Mouse (Mus musculus) testis, adult 2 months (tissue): ENCODE measurements around the gene Flywch2. TPM values are rescaled to one million over a fixed set of nuclear protein-coding genes. Genes with fewer than 3 reads are reported as not detected.

ENCODE experiments used
- H3K27ac ChIP-seq: fragments of 200-500 bp; 2 replicates; pipeline ENCODE4 v1.5.1; 2012; ENCODE audit warnings: low read depth, low read length; ENCODE audit not compliant: control insufficient read depth, insufficient read depth
- H3K27me3 ChIP-seq: fragments of 200-500 bp; 2 replicates; pipeline ENCODE4 v1.6.1; 2012; ENCODE audit warnings: mild to moderate bottlenecking, low read length, moderate library complexity; ENCODE audit not compliant: control insufficient read depth, insufficient read depth
- H3K36me3 ChIP-seq: fragments of 200-500 bp; 2 replicates; pipeline ENCODE4 v1.6.1; 2012; ENCODE audit warnings: mild to moderate bottlenecking, low read length; ENCODE audit not compliant: control insufficient read depth, insufficient read depth
- H3K4me1 ChIP-seq: fragments of 200-500 bp; 2 replicates; pipeline ENCODE4 v1.6.1; 2012; ENCODE audit warnings: low read length; ENCODE audit not compliant: control insufficient read depth, insufficient read depth
- H3K4me3 ChIP-seq: fragments of 200-500 bp; 2 replicates; pipeline ENCODE4 v1.5.1; 2012; ENCODE audit warnings: low read depth, mild to moderate bottlenecking, low read length, moderate library complexity, mixed read lengths; ENCODE audit not compliant: control insufficient read depth
- CTCF ChIP-seq: fragments of 200-500 bp; IDR thresholded peaks from 2 replicates; pipeline ENCODE4 v1.5.1; 2012; ENCODE audit warnings: low read depth, mild to moderate bottlenecking, inconsistent platforms, low read length, moderate library complexity; ENCODE audit not compliant: control insufficient read depth, insufficient read depth, insufficient replicate concordance
- POLR2A ChIP-seq: fragments of 200-500 bp; IDR thresholded peaks from 2 replicates; pipeline ENCODE4 v1.6.1; 2012; ENCODE audit warnings: low read depth, mild to moderate bottlenecking, inconsistent platforms, low read length, moderate library complexity; ENCODE audit not compliant: control insufficient read depth
- polyA plus RNA-seq: library from polyadenylated mRNA; depleted of rRNA; stranded (reverse); fragments of >200 nt; gene quantifications from 2 replicates; pipeline ENCODE4 v1.2.3, GENCODE M21; 2012; rRNA removed

Flywch2 gene
- polyA plus RNA-seq, 1 experiment = 11.8 TPM

DNA sequence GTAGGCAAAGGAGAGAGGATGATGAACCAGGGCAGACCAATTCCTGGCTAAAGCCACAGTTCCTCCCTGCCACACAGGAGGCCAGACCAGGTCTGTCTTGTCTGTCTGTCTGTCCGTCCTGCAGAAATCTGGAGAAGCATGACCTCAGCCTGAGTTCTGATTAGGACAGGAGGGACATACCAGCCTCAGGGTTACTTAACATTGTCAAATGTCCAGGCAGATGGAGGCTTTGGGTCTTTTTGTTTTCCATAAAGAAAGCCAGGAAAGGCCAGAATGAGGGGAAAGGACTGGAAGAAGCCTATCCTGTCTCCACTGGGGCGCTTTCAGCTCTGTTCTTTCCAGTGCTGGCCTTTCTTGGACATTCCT, 47.1 kb downstream of the Flywch2 start:
- Histone ChIP-seq H3K36me3 (no peaks in the 10 kb centered on the region), H3K4me3 (no peak overlapping the region), H3K27ac (no peak overlapping the region), H3K27me3 (0 out of 2 replicates have a peak, but pooled peaks cover 4% of the 10 kb centered on the region), H3K4me1 (peaks cover 28% of the 10 kb centered on the region)
- no peak for TF ChIP-seq CTCF
- TF ChIP-seq POLR2A = no peak

DNA sequence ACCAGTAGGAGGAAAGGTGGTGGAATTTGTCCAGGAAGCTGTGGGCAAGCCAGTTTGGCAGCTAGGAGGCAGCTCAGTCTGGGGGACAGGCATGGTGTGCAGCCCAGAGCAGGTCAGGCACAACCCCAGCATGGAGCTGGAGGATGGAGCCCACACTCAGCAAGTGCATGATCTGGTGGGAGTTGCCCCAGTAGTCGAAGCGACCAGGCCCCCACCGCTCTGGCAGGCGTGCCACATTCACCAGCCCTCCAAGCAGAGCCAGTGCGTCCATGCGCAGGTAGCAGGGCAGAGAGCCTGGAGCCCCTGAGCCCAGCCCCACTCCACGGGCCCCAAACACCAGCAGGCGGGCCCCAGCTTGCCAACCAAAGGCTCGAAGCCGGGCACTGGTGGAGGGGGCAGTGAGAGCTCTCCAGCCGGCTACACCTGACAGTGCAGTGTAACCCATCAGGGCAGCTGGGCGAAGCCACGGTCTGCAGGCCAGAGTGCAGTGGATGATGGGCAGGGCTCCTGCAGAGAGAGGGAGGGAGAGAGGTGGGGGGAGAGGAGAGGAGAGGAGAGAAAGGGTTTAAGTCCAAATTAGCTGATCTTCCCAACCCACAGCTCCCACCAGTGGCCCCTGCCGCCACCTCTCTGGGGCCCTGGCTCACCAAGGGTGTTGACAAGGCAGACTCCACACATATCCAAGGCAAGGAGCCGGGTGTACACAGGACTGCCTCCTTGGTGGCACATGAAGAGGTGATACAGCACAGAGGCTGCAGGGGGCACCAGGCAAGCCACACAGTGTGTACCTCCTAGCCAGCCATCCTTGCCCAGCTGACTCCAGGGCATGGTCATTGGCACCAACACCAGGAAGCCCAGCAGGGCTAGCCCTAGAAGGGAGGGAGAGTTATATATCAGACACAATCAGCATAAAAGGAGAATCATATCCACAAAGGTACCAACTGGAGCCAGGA, 48.1 kb downstream of the Flywch2 start:
- H3K4me3 ChIP-seq = no peak overlapping the region
- TF ChIP-seq POLR2A (no peak), CTCF (no peak)
- H3K36me3 ChIP-seq = no peaks in the 10 kb centered on the region
- H3K4me1 ChIP-seq = peaks cover 24% of the 10 kb centered on the region
- H3K27ac ChIP-seq = no peak overlapping the region
- 0 out of 2 replicates have a peak, but pooled peaks cover 4% of the 10 kb centered on the region for H3K27me3 ChIP-seq

DNA sequence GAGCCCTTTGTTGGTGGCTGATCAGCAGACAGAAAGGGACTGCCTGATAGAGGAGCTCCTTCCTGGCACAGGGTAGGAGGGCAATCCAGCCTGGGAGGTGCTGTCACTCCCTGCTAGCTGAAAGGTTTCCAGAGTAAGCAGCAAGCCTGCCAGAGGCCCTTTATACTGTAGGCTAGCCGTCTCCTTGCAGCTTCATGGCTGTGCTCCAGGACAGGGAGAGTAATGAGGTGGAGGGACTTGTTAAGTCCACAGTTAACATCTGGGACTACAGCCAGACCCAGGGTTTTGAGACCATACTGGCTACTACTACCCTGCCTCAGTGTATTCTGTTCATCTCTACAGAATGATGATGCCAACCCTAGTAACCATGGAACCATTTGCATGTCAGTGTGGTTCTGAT, 51.5 kb downstream of the Flywch2 start:
- peaks cover under 1% of the 10 kb centered on the region; the same call in 1 of the 2 replicates for H3K4me1 ChIP-seq
- H3K4me3 ChIP-seq = no peak overlapping the region; the same call in 1 of the 2 replicates
- H3K27me3 ChIP-seq = no peaks in the 10 kb centered on the region
- no peaks in the 10 kb centered on the region; the same call in 1 of the 2 replicates for H3K36me3 ChIP-seq
- H3K27ac ChIP-seq = no peak overlapping the region
- no peak for TF ChIP-seq CTCF
- no peak for TF ChIP-seq POLR2A

GRCm38 (mm10) chr17:23730441-23730840, 55.4 kb downstream of the Flywch2 start:
- Histone ChIP-seq H3K27me3 (no peaks in the 10 kb centered on the region), H3K4me3 (no peak overlapping the region), H3K36me3 (no peaks in the 10 kb centered on the region; the same call in 1 of the 2 replicates), H3K4me1 (peaks cover 5% of the 10 kb centered on the region), H3K27ac (no peak overlapping the region)
- TF ChIP-seq POLR2A = no peak
- no peak for TF ChIP-seq CTCF

Other genes with a start within 250 kb of the Flywch2 start
- gene Zfp213, start 221.8 kb downstream of the Flywch2 start, polyA plus RNA-seq = 3.5 and 3.7 TPM in 2 replicates
- 45.3 and 57.6 TPM in 2 replicates for gene Zfp13, start 186.6 kb downstream of the Flywch2 start, polyA plus RNA-seq
- gene Zscan10, start 185.2 kb downstream of the Flywch2 start, polyA plus RNA-seq = 4.5 and 4.9 TPM in 2 replicates
- gene Mmp25, start 140.8 kb downstream of the Flywch2 start, polyA plus RNA-seq = 0.35 and 0.36 TPM in 2 replicates
- 1.0 and 1.5 TPM in 2 replicates for gene Bicdl2, start 125.6 kb downstream of the Flywch2 start, polyA plus RNA-seq
- gene Hcfc1r1, start 112.5 kb downstream of the Flywch2 start, polyA plus RNA-seq = 54.9 and 64.9 TPM in 2 replicates
- gene Thoc6, start 112.2 kb downstream of the Flywch2 start, polyA plus RNA-seq = 9.8 and 9.9 TPM in 2 replicates
- 1.2 and 1.7 TPM in 2 replicates for gene Tnfrsf12a, start 108.6 kb downstream of the Flywch2 start, polyA plus RNA-seq
- 0.16 and 0.19 TPM in 2 replicates for gene Cldn6, start 106.8 kb downstream of the Flywch2 start, polyA plus RNA-seq
- gene Cldn9, start 102.1 kb downstream of the Flywch2 start, polyA plus RNA-seq = 0.27 and 0.72 TPM in 2 replicates
- gene 1520401A03Rik, start 63.3 kb downstream of the Flywch2 start, polyA plus RNA-seq = 6.7 and 7.1 TPM in 2 replicates
- 78.6 and 88.6 TPM in 2 replicates for gene Pkmyt1, start 59.7 kb downstream of the Flywch2 start, polyA plus RNA-seq
- gene Paqr4, start 45.2 kb downstream of the Flywch2 start, polyA plus RNA-seq = 0.69 and 0.85 TPM in 2 replicates
- gene Kremen2, start 40.2 kb downstream of the Flywch2 start, polyA plus RNA-seq = 0.80 and 0.97 TPM in 2 replicates
- 155 and 178 TPM in 2 replicates for gene Flywch1, start 14.5 kb downstream of the Flywch2 start, polyA plus RNA-seq
- gene Srrm2, start 4.5 kb upstream of the Flywch2 start, polyA plus RNA-seq = 259 and 286 TPM in 2 replicates
- gene Elob, start 43.1 kb upstream of the Flywch2 start, polyA plus RNA-seq = 1,587 and 1,813 TPM in 2 replicates
- 0.89 and 1.2 TPM in 2 replicates for gene Prss33, start 50.0 kb upstream of the Flywch2 start, polyA plus RNA-seq
- 0.30 and 0.36 TPM in 2 replicates for gene Prss32, start 57.8 kb upstream of the Flywch2 start, polyA plus RNA-seq
- gene Prss41, start 58.1 kb upstream of the Flywch2 start, polyA plus RNA-seq = 12.2 and 13.8 TPM in 2 replicates
- 208 and 246 TPM in 2 replicates for gene Prss21, start 82.0 kb upstream of the Flywch2 start, polyA plus RNA-seq
- gene Dcpp1, start 94.8 kb upstream of the Flywch2 start, polyA plus RNA-seq = 0.34 and 0.67 TPM in 2 replicates
- not detected in 2 replicates for gene Dcpp2, start 94.8 kb upstream of the Flywch2 start, polyA plus RNA-seq
- gene Dcpp3, start 131.4 kb upstream of the Flywch2 start, polyA plus RNA-seq = not detected in 2 replicates
- gene Sbp, start 155.6 kb upstream of the Flywch2 start, polyA plus RNA-seq = not detected in 2 replicates
- gene Sbpl, start 169.2 kb upstream of the Flywch2 start, polyA plus RNA-seq = not detected in 2 replicates
- gene Prss30, start 194.5 kb upstream of the Flywch2 start, polyA plus RNA-seq = not detected in 2 replicates
- gene Prss22, start 212.0 kb upstream of the Flywch2 start, polyA plus RNA-seq = not detected in 2 replicates